Mouse (Mus musculus) neural tube, embryonic 14.5 days (tissue): Measurements from ENCODE around the gene Glra2. TPM values are rescaled to one million over a fixed set of nuclear protein-coding genes. Genes with fewer than 3 reads are reported as not detected.
"Not testable (repeated sequence)": the region's sequence is repeated elsewhere in the genome, so short reads cannot be mapped to it uniquely, and the experiment has no call there.

Experiments
- ATAC-seq: fragments of 200-750 bp; cut with Nextera tagmentation; 2 replicates; pipeline ENCODE4 v1.8.0; 2017; ENCODE audit warnings: low read depth, mild to moderate bottlenecking, moderate TSS enrichment, moderate library complexity
- H3K27ac ChIP-seq: fragments of 300-500 bp; sonication (generic); 2 replicates; pipeline ENCODE4 v1.5.1; 2014; ENCODE audit warnings: low read depth, mild to moderate bottlenecking, control low read depth, low read length, moderate library complexity, mixed read lengths
- H3K27me3 ChIP-seq: fragments of 300-500 bp; sonication (generic); 2 replicates; pipeline ENCODE4 v1.6.1; 2014; ENCODE audit warnings: low read length; ENCODE audit not compliant: control insufficient read depth, insufficient read depth
- H3K36me3 ChIP-seq: fragments of 300-500 bp; sonication (generic); 2 replicates; pipeline ENCODE4 v1.6.1; 2014; ENCODE audit warnings: low read length, mixed read lengths; ENCODE audit not compliant: control insufficient read depth, insufficient read depth
- H3K4me1 ChIP-seq: fragments of 300-500 bp; sonication (generic); 2 replicates; pipeline ENCODE4 v1.6.1; 2014; ENCODE audit warnings: low read length; ENCODE audit not compliant: control insufficient read depth, insufficient read depth
- H3K4me2 ChIP-seq: fragments of 300-500 bp; sonication (generic); 2 replicates; pipeline ENCODE4 v1.6.1; 2014; ENCODE audit warnings: mild to moderate bottlenecking, low read depth, low read length, control low read depth
- H3K4me3 ChIP-seq: fragments of 300-500 bp; sonication (generic); 2 replicates; pipeline ENCODE4 v1.5.1; 2014; ENCODE audit warnings: low read depth, low read length, control low read depth, mixed read lengths
- H3K9ac ChIP-seq: fragments of 300-500 bp; sonication (generic); replicated peaks from 2 replicates; pipeline ENCODE4 v1.6.1; 2014; ENCODE audit warnings: low read depth, mild to moderate bottlenecking, control low read depth, low read length, mixed read lengths
- H3K9me3 ChIP-seq: fragments of 300-500 bp; sonication (generic); 2 replicates; pipeline ENCODE4 v1.6.1; 2016; ENCODE audit warnings: low read length; ENCODE audit not compliant: control insufficient read depth
- WGBS: fragments of 180-500 bp; shearing (Covaris S2); extraction: QIAGEN DNeasy Blood & Tissue Kit; methylation state at CpG from one replicate; pipeline ENCODE4 v1.1.7; 2014; 5-methylcytosine and 5-hydroxymethylcytosine counted together
- polyA plus RNA-seq: library from polyadenylated mRNA; unstranded; fragments of >200 nt; fragmentation: Nextera tagmentation; extraction: Ambion mirVana; gene quantifications from 2 replicates; pipeline ENCODE4 v1.2.1, GENCODE M21; 2014

Glra2 gene
- 14.4 and 23.0 TPM in 2 replicates for polyA plus RNA-seq

DNA sequence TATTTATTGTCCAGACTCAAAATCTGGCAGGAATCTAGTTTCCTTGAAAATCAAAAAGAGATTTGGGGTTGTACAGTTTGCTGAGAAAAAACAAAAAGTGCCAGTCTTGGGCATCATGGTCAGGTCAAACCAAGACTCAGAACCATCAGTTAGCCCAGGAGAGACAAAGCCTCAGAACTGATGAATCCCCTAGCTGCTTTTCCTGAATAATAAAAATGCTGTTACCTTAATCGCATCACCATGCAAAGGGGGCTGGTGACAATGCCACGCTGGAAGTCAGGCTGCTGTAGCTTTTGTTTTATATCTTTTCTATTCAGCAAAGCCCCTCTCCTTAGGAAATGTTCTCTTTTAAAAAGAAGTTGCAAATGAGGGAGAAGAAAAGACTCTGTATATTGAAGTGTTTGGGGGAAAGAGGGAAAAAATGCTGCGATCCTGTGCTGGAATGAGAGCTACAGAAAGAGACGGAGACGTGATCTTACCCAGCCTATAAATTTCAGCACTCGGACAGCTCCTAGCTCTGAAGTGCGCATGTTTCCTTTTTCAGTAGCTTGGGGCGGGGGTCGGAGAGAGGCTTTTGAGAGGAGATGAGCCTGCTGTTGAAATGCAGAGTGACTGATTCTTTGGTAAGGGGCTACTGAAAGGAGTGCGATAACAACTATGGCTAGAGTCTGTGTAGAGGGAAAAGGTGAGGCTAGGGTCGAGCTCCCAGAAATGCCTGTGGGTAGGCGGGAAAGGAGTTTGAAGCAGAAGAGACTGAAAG is at the start of gene Glra2:
Gene Glra2, minus strand, starts transcription at position 455 of the 760 bp plus-strand sequence.
- Histone ChIP-seq H3K9ac (peak within 1 kb of the TSS; percentile 47; the same call in 1 of the 2 replicates), H3K4me3 (peak within 1 kb of the TSS; percentile 31), H3K27me3 (no peaks in the 10 kb centered on the region), H3K36me3 (no peaks in the 10 kb centered on the region), H3K27ac (peak within 1 kb of the TSS; percentile 64), H3K4me2 (peak within 1 kb of the TSS; percentile 56), H3K9me3 (no peaks in the 10 kb centered on the region), H3K4me1 (no peaks in the 10 kb centered on the region)
- 10% methylated on average over 12 of the region's 12 CpGs for WGBS
- ATAC-seq = peak; percentile 85

DNA sequence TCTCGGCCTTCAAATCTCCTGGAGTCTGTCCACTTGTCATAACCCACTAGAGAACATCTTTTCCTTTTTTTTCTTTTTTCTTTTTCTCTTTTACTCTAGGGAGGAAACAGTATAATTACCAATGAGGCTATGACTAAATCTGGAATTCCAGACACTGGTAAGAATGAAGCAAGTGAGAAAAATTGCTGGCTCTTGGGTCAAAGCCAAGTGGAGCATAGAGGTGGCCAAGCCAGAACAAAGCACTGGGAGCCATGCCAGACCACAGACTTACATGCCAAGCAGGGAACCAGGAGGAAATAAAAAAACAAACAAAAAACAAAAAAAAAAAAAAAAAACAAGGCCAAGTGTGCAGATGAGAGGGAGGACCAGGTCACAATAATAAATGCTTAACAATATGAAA is 35.6 kb upstream of the Glra2 start:
- Histone ChIP-seq H3K27me3 (no peaks in the 10 kb centered on the region), H3K27ac (no peak overlapping the region), H3K4me2 (no peak overlapping the region), H3K9me3 (no peaks in the 10 kb centered on the region), H3K4me3 (no peak overlapping the region), H3K4me1 (no peaks in the 10 kb centered on the region), H3K36me3 (no peaks in the 10 kb centered on the region), H3K9ac (no peak overlapping the region)
- 67% methylated on average over 1 of the region's 1 CpGs for WGBS
- ATAC-seq = peak; percentile 60; the same call in 1 of the 2 replicates

DNA sequence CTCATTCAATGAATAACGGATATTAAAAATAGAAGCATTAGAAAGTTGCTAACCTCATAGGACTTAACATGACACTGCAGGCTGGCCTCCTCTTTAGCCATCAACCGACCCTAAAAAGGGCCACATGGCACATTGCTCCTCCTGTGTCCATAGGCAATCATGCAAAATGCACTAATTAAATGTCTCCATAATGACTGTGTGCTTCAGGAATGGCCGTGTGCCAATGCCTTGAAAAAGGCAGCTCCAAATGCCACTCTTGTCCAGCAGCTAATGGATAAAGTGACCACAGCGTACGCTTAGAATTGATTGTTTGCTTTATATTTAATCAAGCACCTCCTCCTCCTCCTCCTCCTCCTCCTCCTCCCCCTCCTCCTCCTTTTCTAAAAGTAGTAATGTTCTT is 17.4 kb upstream of the Glra2 start:
- H3K4me2 ChIP-seq = no peak overlapping the region
- H3K9me3 ChIP-seq = no peaks in the 10 kb centered on the region
- H3K9ac ChIP-seq = no peak overlapping the region
- no peak for ATAC-seq
- H3K36me3 ChIP-seq = no peaks in the 10 kb centered on the region
- H3K27me3 ChIP-seq = no peaks in the 10 kb centered on the region
- H3K4me1 ChIP-seq = no peaks in the 10 kb centered on the region
- H3K4me3 ChIP-seq = no peak overlapping the region
- 75% methylated on average over 5 of the region's 5 CpGs for WGBS
- no peak overlapping the region for H3K27ac ChIP-seq

DNA sequence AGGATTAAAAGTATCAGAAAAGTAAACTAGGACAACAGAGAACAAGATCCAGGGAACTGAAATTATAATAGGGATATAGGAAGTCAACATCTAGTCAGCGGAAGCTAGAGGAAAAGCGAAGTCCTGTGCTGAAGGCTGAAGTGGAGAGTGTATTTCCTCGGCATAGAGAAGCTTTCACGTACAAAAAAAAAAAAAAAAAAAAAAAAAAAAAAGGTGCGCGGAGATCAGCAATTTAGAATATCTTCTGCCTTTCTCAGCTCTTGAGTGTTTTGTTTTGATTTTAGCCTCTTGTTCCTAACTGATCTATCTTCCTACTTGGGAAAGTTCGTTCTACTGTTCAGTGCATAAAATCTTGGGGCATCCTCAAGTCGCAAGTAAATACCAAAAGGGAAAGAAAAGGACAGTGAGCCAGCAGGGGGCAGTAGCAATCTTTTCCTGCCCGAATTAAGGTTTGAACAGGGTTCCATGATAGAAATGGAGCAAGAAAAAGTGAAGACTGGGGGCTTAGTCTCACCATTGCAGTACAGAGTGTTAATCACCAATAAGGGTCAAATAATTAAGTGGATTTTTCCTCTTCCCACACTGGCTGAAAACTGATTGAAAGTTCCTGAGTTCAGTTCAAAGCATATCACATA is 623 bp upstream of the Glra2 start:
- H3K27me3 ChIP-seq = no peaks in the 10 kb centered on the region
- 0 out of 2 replicates have a peak, but pooled peaks have one; percentile 11 for ATAC-seq
- no peaks in the 10 kb centered on the region for H3K36me3 ChIP-seq
- 16% methylated on average over 9 of the region's 9 CpGs for WGBS
- H3K4me1 ChIP-seq = no peaks in the 10 kb centered on the region
- peak overlapping the region; percentile 56 for H3K4me2 ChIP-seq
- peak overlapping the region; percentile 31 for H3K4me3 ChIP-seq
- no peak overlapping the region for H3K27ac ChIP-seq
- no peak overlapping the region for H3K9ac ChIP-seq
- no peaks in the 10 kb centered on the region for H3K9me3 ChIP-seq

DNA sequence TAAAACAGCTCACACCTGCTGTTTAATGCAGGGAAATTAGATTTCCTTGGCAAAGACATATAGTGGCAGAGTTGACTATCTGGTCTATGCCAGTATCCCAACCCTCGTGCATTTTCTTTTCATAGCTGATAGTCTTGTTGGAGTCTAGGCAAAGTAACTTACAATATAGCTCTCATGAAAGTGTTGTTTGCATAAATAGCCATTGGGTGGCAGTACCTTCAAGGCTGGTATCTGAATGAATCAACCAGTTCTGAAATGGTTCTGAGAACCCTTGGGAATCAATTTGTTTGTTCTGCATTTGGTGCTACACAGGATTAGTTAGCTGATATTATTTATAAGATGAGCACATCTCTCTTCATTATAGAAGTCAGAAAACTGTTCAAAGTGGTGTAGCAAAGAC is 133.6 kb downstream of the Glra2 start:
- Histone ChIP-seq H3K9me3 (no peaks in the 10 kb centered on the region), H3K36me3 (no peaks in the 10 kb centered on the region), H3K4me3 (no peak overlapping the region), H3K4me2 (no peak overlapping the region), H3K27me3 (no peaks in the 10 kb centered on the region), H3K9ac (no peak overlapping the region), H3K27ac (no peak overlapping the region), H3K4me1 (no peaks in the 10 kb centered on the region)
- 57% methylated on average over 1 of the region's 1 CpGs for WGBS
- no peak for ATAC-seq

DNA sequence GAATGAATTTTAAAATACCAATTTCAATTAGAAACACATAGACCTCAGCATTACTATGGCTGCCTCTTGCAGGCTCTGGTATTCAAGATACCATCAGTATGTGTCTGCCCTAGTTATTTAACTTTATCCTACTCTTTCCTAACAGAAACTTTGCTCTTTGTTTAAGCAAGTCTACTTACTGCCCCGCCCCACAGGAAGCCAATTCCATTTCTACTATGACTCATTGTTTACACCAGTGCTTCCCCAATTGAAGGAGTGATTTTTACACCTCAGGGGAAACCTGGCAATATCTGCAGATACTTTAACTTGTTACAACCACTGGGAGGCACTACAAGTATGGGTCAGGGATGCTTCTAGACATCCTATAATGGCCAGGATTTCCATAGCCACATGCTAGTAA is 136.0 kb downstream of the Glra2 start:
- no peak overlapping the region for H3K4me2 ChIP-seq
- WGBS = 66% methylated on average over 1 of the region's 1 CpGs
- H3K4me1 ChIP-seq = no peaks in the 10 kb centered on the region
- H3K27ac ChIP-seq = no peak overlapping the region
- no peaks in the 10 kb centered on the region for H3K27me3 ChIP-seq
- ATAC-seq = no peak
- H3K9me3 ChIP-seq = no peaks in the 10 kb centered on the region
- H3K9ac ChIP-seq = no peak overlapping the region
- no peak overlapping the region for H3K4me3 ChIP-seq
- no peaks in the 10 kb centered on the region for H3K36me3 ChIP-seq

DNA sequence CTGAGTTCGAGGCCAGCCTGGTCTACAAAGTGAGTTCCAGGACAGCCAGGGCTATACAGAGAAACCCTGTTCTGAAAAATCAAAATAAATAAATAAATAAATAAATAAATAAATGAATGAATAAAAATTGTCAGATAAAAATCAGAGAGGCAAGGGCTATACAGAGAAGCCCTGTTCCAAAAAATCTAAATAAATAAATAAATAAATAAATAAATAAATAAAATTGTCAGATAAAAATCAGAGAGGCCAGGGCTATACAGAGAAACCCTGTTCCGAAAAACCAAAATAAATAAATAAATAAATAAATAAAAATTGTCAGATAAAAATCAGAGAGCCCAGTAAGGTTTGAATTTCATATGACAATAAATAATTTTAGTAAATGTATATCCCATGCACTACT is 144.2 kb downstream of the Glra2 start:
- H3K27me3 ChIP-seq, H3K4me2 ChIP-seq, H3K36me3 ChIP-seq, H3K4me3 ChIP-seq, H3K9ac ChIP-seq, H3K9me3 ChIP-seq, H3K4me1 ChIP-seq, ATAC-seq, H3K27ac ChIP-seq: not testable (repeated sequence)
- 88% methylated on average over 2 of the region's 2 CpGs for WGBS

DNA sequence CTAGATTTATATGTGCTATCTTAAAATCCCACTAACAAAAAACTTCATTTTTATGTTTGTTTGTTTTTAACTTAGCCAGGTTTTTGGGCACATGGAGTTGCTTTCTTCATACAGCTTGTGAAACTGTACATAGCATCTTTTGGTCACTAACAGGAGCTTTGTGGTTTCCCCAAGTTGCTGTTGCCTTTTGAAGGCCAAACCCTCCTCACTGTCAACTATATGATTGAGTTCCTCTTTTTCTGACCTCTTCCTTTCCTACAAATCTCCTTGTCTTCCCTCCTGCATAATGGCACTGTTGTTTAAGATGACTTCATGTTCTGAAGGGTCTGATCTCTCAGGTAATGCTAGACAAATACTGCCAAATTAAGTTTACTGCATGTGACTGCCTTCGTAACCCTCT is 170.6 kb downstream of the Glra2 start:
- no peak overlapping the region for H3K4me2 ChIP-seq
- H3K36me3 ChIP-seq = no peaks in the 10 kb centered on the region
- no peak overlapping the region for H3K4me3 ChIP-seq
- no peak overlapping the region for H3K27ac ChIP-seq
- no peaks in the 10 kb centered on the region for H3K27me3 ChIP-seq
- H3K9ac ChIP-seq = no peak overlapping the region
- H3K4me1 ChIP-seq = no peaks in the 10 kb centered on the region
- WGBS = 88% methylated on average over 1 of the region's 1 CpGs
- ATAC-seq = no peak
- no peaks in the 10 kb centered on the region for H3K9me3 ChIP-seq

DNA sequence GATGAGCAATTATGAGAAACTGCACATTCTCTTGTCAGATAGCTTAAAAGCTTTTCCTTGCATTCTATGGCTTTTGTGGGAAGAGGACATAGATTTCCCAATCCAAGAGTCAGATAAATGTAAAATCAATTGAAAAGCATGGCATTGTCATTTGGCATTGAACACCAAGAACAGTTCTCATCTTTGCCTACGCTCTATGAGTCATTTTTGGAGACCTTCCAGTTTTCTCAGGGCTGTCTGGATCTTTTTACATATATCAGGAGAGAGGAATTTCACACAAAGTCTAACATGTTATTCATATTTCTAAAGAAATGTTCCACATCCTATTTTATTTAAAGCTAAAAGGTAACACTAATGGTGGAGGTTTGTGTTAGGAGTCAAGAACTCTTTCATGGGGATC is 223.0 kb downstream of the Glra2 start:
- H3K27ac ChIP-seq = no peak overlapping the region
- 83% methylated on average over 1 of the region's 1 CpGs for WGBS

More for the DNA sequence above, 223.0 kb downstream of the Glra2 start:
- ATAC-seq = no peak
- no peaks in the 10 kb centered on the region for H3K9me3 ChIP-seq
- H3K36me3 ChIP-seq = no peaks in the 10 kb centered on the region
- no peaks in the 10 kb centered on the region for H3K4me1 ChIP-seq
- no peaks in the 10 kb centered on the region for H3K27me3 ChIP-seq
- no peak overlapping the region for H3K9ac ChIP-seq
- H3K4me3 ChIP-seq = no peak overlapping the region
- H3K4me2 ChIP-seq = no peak overlapping the region
